Mouse (Mus musculus): ENCODE measurements around the gene Gm17571. TPM values are rescaled to one million over a fixed set of nuclear protein-coding genes. Genes with fewer than 3 reads are reported as not detected.

Gene Gm17571
- total and polyA plus RNA-seq, 3 experiments = not detected

- DNase-seq (ENCODE audit: extremely low read depth) = no peak
- dilution Hi-C loops (cut with MboI; ENCODE audit: extremely low pct_ligation_motif_present, extremely low pct_unique_long_range_greater_than_20kb, low sequenced_read_pairs) = no loop called here
- Histone ChIP-seq H3K4me3 (replicated peaks in 1 of 3; ENCODE audit: low read depth in 2 of 3, low read length in 2 of 3, poor library complexity in 1 of 3) (no peak overlapping the region), H3K36me3 (replicated peaks in 1 of 2; ENCODE audit: control insufficient read depth in 1 of 2, insufficient read depth in 1 of 2, low read length in 1 of 2) (peaks cover 0 to 14% of the 10 kb centered on the region in 2 experiments), H3K4me2 (ENCODE audit: insufficient read depth, low read depth, poor library complexity, severe bottlenecking) (no peak overlapping the region), H3K4me1 (ENCODE audit: control insufficient read depth in 1 of 2, insufficient read depth in 2 of 2) (peaks cover 5 to 16% of the 10 kb centered on the region in 2 experiments; a peak in 2 of 4 replicates), H3K9ac (ENCODE audit: insufficient read depth, low read depth) (no peak overlapping the region), H3K9me3 (replicated peaks; ENCODE audit: low read length) (no peaks in the 10 kb centered on the region), H3K27ac (ENCODE audit: insufficient read depth, low read depth) (no peak overlapping the region), H3K79me2 (replicated peaks; ENCODE audit: control insufficient read depth, extremely low read depth, insufficient read depth, poor library complexity, severe bottlenecking) (peaks cover 1% of the 10 kb centered on the region), H3K27me3 (replicated peaks) (no peaks in the 10 kb centered on the region)
- in situ Hi-C loops (cut with MboI; ENCODE audit: low pct_ligation_motif_present, low pct_unique_long_range_greater_than_20kb, low sequenced_read_pairs) = no loop called here
- no peak for TF ChIP-seq MYC (IDR thresholded peaks at IDR 0.05; ENCODE audit: low read depth, low read length)
- no peak for TF ChIP-seq CHD1 (IDR thresholded peaks at IDR 0.05; ENCODE audit: low read depth, low read length)
- TF ChIP-seq CTCF (conservative IDR thresholded peaks at IDR 0.05 in 1 of 2, IDR thresholded peaks at IDR 0.05 in 1 of 2; ENCODE audit: low read depth in 2 of 2, low read length in 2 of 2) = no peak
- TF ChIP-seq POLR2AphosphoS2 (IDR thresholded peaks at IDR 0.05; ENCODE audit: low read depth, low read length) = no peak
- no peak for TF ChIP-seq ZMIZ1 (IDR thresholded peaks at IDR 0.05; ENCODE audit: low read depth, low read length)
- no peak for TF ChIP-seq PAX5 (IDR thresholded peaks at IDR 0.05; ENCODE audit: low read length)
- no peak for TF ChIP-seq RCOR1 (conservative IDR thresholded peaks at IDR 0.05; ENCODE audit: low read depth, low read length)
- TF ChIP-seq CHD2 (IDR thresholded peaks at IDR 0.05; ENCODE audit: low read length) = no peak
Observed at GRCm38 (mm10) chr9:13460012-13460411, 13.5 kb upstream of the Gm17571 start.

GRCm38 (mm10) chr9:13459371-13459770, 12.8 kb upstream of the Gm17571 start:
- Histone ChIP-seq H3K9me3 (replicated peaks; ENCODE audit: low read length) (no peaks in the 10 kb centered on the region), H3K4me3 (replicated peaks in 1 of 3; ENCODE audit: low read depth in 2 of 3, low read length in 2 of 3, poor library complexity in 1 of 3) (no peak overlapping the region), H3K79me2 (replicated peaks; ENCODE audit: control insufficient read depth, extremely low read depth, insufficient read depth, poor library complexity, severe bottlenecking) (peaks cover 1% of the 10 kb centered on the region), H3K27me3 (replicated peaks) (no peaks in the 10 kb centered on the region), H3K4me1 (ENCODE audit: control insufficient read depth in 1 of 2, insufficient read depth in 2 of 2) (peaks cover 0 to 10% of the 10 kb centered on the region in 2 experiments; a peak in 1 of 4 replicates), H3K9ac (ENCODE audit: insufficient read depth, low read depth) (no peak overlapping the region), H3K36me3 (replicated peaks in 1 of 2; ENCODE audit: control insufficient read depth in 1 of 2, insufficient read depth in 1 of 2, low read length in 1 of 2) (peaks cover 0 to 12% of the 10 kb centered on the region in 2 experiments), H3K27ac (ENCODE audit: insufficient read depth, low read depth) (no peak overlapping the region), H3K4me2 (ENCODE audit: insufficient read depth, low read depth, poor library complexity, severe bottlenecking) (no peak overlapping the region)
- dilution Hi-C loops (cut with MboI; ENCODE audit: extremely low pct_ligation_motif_present, extremely low pct_unique_long_range_greater_than_20kb, low sequenced_read_pairs) = no loop called here
- in situ Hi-C loops (cut with MboI; ENCODE audit: low pct_ligation_motif_present, low pct_unique_long_range_greater_than_20kb, low sequenced_read_pairs) = no loop called here
- DNase-seq (ENCODE audit: extremely low read depth) = no peak
- TF ChIP-seq ETS1 (conservative IDR thresholded peaks at IDR 0.05; ENCODE audit: low read depth, low read length) (no peak), E2F4 (IDR thresholded peaks at IDR 0.05; ENCODE audit: insufficient replicate concordance, low read depth, low read length) (no peak), EP300 (IDR thresholded peaks at IDR 0.05; ENCODE audit: low read length) (no peak), JUND (conservative IDR thresholded peaks at IDR 0.05; ENCODE audit: low read depth, low read length) (no peak), USF1 (IDR thresholded peaks at IDR 0.05; ENCODE audit: low read depth, low read length) (no peak), USF2 (conservative IDR thresholded peaks at IDR 0.05; ENCODE audit: low read depth, low read length) (no peak), MXI1 (IDR thresholded peaks at IDR 0.05; ENCODE audit: low read depth, low read length) (no peak), SMC3 (IDR thresholded peaks at IDR 0.05; ENCODE audit: low read depth, low read length) (no peak), ZNF384 (IDR thresholded peaks at IDR 0.05; ENCODE audit: low read depth, low read length) (no peak), POLR2AphosphoS2 (IDR thresholded peaks at IDR 0.05; ENCODE audit: low read depth, low read length) (no peak), ELF1 (IDR thresholded peaks at IDR 0.05; ENCODE audit: low read depth, low read length) (no peak), MAZ (IDR thresholded peaks at IDR 0.05; ENCODE audit: low read depth, low read length) (no peak), POLR2A (IDR thresholded peaks at IDR 0.05; ENCODE audit: low read depth, low read length) (no peak), HCFC1 (IDR thresholded peaks at IDR 0.05; ENCODE audit: low read depth, low read length) (no peak), NELFE (IDR thresholded peaks at IDR 0.05; ENCODE audit: low read depth, low read length) (no peak), TBP (conservative IDR thresholded peaks at IDR 0.05; ENCODE audit: low read depth, low read length) (no peak)
